Mouse (Mus musculus): ENCODE data around the gene Stx11. TPM values are rescaled to one million over a fixed set of nuclear protein-coding genes. Genes with fewer than 3 reads are reported as not detected.
A peak's percentile ranks its signal among the peaks of the same experiment; 100 is the strongest.

The Stx11 gene
- polyA plus RNA-seq, 1 experiment from 2014 or later = 1.7 TPM

- H3K27me3 ChIP-seq (ENCODE audit: control insufficient read depth, insufficient read depth, low read depth, low read length) = no peaks in the 10 kb centered on the region
- H3K9me3 ChIP-seq (replicated peaks; ENCODE audit: control insufficient read depth, low read length, poor library complexity, severe bottlenecking) = no peaks in the 10 kb centered on the region
- ATAC-seq = peak; percentile 72; the same call in 1 of the 2 replicates
- no peak overlapping the region for H3K9ac ChIP-seq (ENCODE audit: low read depth, low read length)
- no peak overlapping the region for H3K27ac ChIP-seq (ENCODE audit: low read length)
- H3K4me3 ChIP-seq (ENCODE audit: low read depth, low read length) = no peak overlapping the region
- WGBS = 60% methylated on average over 11 of the region's 11 CpGs
- no peaks in the 10 kb centered on the region for H3K4me1 ChIP-seq (ENCODE audit: control insufficient read depth, insufficient read depth, low read length)
- H3K36me3 ChIP-seq (ENCODE audit: control insufficient read depth, insufficient read depth, low read length) = no peaks in the 10 kb centered on the region
- peak overlapping the region; percentile 8; the same call in 1 of the 2 replicates for H3K4me2 ChIP-seq (ENCODE audit: low read length)
These were observed 52.0 kb downstream of the Stx11 start for GRCm38 (mm10) chr10:12911981-12912530.

- no peak overlapping the region for H3K4me3 ChIP-seq (ENCODE audit: low read depth, low read length)
- WGBS = 89% methylated on average over 13 of the region's 13 CpGs
- no peaks in the 10 kb centered on the region for H3K9me3 ChIP-seq (replicated peaks; ENCODE audit: control insufficient read depth, low read length, poor library complexity, severe bottlenecking)
- H3K9ac ChIP-seq (ENCODE audit: low read depth, low read length) = no peak overlapping the region
- ATAC-seq = 0 out of 2 replicates have a peak, but pooled peaks have one; percentile 8
- H3K27ac ChIP-seq (ENCODE audit: low read length) = no peak overlapping the region
- H3K36me3 ChIP-seq (ENCODE audit: control insufficient read depth, insufficient read depth, low read length) = no peaks in the 10 kb centered on the region
- no peaks in the 10 kb centered on the region for H3K4me1 ChIP-seq (ENCODE audit: control insufficient read depth, insufficient read depth, low read length)
- H3K27me3 ChIP-seq (ENCODE audit: control insufficient read depth, insufficient read depth, low read depth, low read length) = no peaks in the 10 kb centered on the region
- H3K4me2 ChIP-seq (ENCODE audit: low read length) = no peak overlapping the region; the same call in 1 of the 2 replicates
These were observed 52.6 kb downstream of the Stx11 start for GRCm38 (mm10) chr10:12911451-12911850.

GRCm38 (mm10) chr10:12909891-12910290 lies 54.2 kb downstream of the Stx11 start:
- Histone ChIP-seq H3K27ac (ENCODE audit: low read length) (no peak overlapping the region), H3K36me3 (ENCODE audit: control insufficient read depth, insufficient read depth, low read length) (no peaks in the 10 kb centered on the region), H3K4me1 (ENCODE audit: control insufficient read depth, insufficient read depth, low read length) (no peaks in the 10 kb centered on the region), H3K9me3 (replicated peaks; ENCODE audit: control insufficient read depth, low read length, poor library complexity, severe bottlenecking) (no peaks in the 10 kb centered on the region), H3K4me3 (ENCODE audit: low read depth, low read length) (no peak overlapping the region), H3K27me3 (ENCODE audit: control insufficient read depth, insufficient read depth, low read depth, low read length) (no peaks in the 10 kb centered on the region), H3K9ac (ENCODE audit: low read depth, low read length) (no peak overlapping the region), H3K4me2 (ENCODE audit: low read length) (no peak overlapping the region)
- no peak for ATAC-seq
- 88% methylated on average over 2 of the region's 2 CpGs for WGBS

GRCm38 (mm10) chr10:12909179-12909578 lies 54.9 kb downstream of the Stx11 start:
- no peak for ATAC-seq
- Histone ChIP-seq H3K27me3 (ENCODE audit: control insufficient read depth, insufficient read depth, low read depth, low read length) (no peaks in the 10 kb centered on the region), H3K27ac (ENCODE audit: low read length) (no peak overlapping the region), H3K9ac (ENCODE audit: low read depth, low read length) (no peak overlapping the region), H3K36me3 (ENCODE audit: control insufficient read depth, insufficient read depth, low read length) (no peaks in the 10 kb centered on the region), H3K9me3 (replicated peaks; ENCODE audit: control insufficient read depth, low read length, poor library complexity, severe bottlenecking) (no peaks in the 10 kb centered on the region), H3K4me3 (ENCODE audit: low read depth, low read length) (no peak overlapping the region), H3K4me2 (ENCODE audit: low read length) (no peak overlapping the region), H3K4me1 (ENCODE audit: control insufficient read depth, insufficient read depth, low read length) (no peaks in the 10 kb centered on the region)
- 22% methylated on average over 1 of the region's 1 CpGs for WGBS

- ATAC-seq = no peak
- Histone ChIP-seq H3K9me3 (replicated peaks; ENCODE audit: control insufficient read depth, low read length, poor library complexity, severe bottlenecking) (no peaks in the 10 kb centered on the region), H3K9ac (ENCODE audit: low read depth, low read length) (no peak overlapping the region), H3K36me3 (ENCODE audit: control insufficient read depth, insufficient read depth, low read length) (no peaks in the 10 kb centered on the region), H3K27ac (ENCODE audit: low read length) (no peak overlapping the region), H3K4me3 (ENCODE audit: low read depth, low read length) (no peak overlapping the region), H3K4me1 (ENCODE audit: control insufficient read depth, insufficient read depth, low read length) (no peaks in the 10 kb centered on the region), H3K27me3 (ENCODE audit: control insufficient read depth, insufficient read depth, low read depth, low read length) (no peaks in the 10 kb centered on the region), H3K4me2 (ENCODE audit: low read length) (no peak overlapping the region)
- WGBS = 79% methylated on average over 5 of the region's 5 CpGs
These were observed 60.0 kb downstream of the Stx11 start for GRCm38 (mm10) chr10:12904140-12904528.

- no peak overlapping the region for H3K4me3 ChIP-seq (ENCODE audit: low read depth, low read length)
These were observed 60.5 kb downstream of the Stx11 start for GRCm38 (mm10) chr10:12903440-12904139.

GRCm38 (mm10) chr10:12899901-12900300 lies 64.2 kb downstream of the Stx11 start:
- H3K9me3 ChIP-seq (replicated peaks; ENCODE audit: control insufficient read depth, low read length, poor library complexity, severe bottlenecking) = no peaks in the 10 kb centered on the region
- no peaks in the 10 kb centered on the region for H3K4me1 ChIP-seq (ENCODE audit: control insufficient read depth, insufficient read depth, low read length)
- H3K4me2 ChIP-seq (ENCODE audit: low read length) = no peak overlapping the region
- no peak overlapping the region for H3K27ac ChIP-seq (ENCODE audit: low read length)
- WGBS = 97% methylated on average over 5 of the region's 5 CpGs
- no peaks in the 10 kb centered on the region for H3K36me3 ChIP-seq (ENCODE audit: control insufficient read depth, insufficient read depth, low read length)
- no peak overlapping the region for H3K9ac ChIP-seq (ENCODE audit: low read depth, low read length)
- H3K4me3 ChIP-seq (ENCODE audit: low read depth, low read length) = no peak overlapping the region
- ATAC-seq = no peak
- no peaks in the 10 kb centered on the region for H3K27me3 ChIP-seq (ENCODE audit: control insufficient read depth, insufficient read depth, low read depth, low read length)

More at GRCm38 (mm10) chr10:12903440-12904139, 60.5 kb downstream of the Stx11 start:
- no peaks in the 10 kb centered on the region for H3K27me3 ChIP-seq (ENCODE audit: control insufficient read depth, insufficient read depth, low read depth, low read length)
- no peak overlapping the region for H3K27ac ChIP-seq (ENCODE audit: low read length)
- H3K4me1 ChIP-seq (ENCODE audit: control insufficient read depth, insufficient read depth, low read length) = no peaks in the 10 kb centered on the region
- ATAC-seq = no peak
- 88% methylated on average over 5 of the region's 5 CpGs for WGBS
- no peaks in the 10 kb centered on the region for H3K9me3 ChIP-seq (replicated peaks; ENCODE audit: control insufficient read depth, low read length, poor library complexity, severe bottlenecking)
- no peaks in the 10 kb centered on the region for H3K36me3 ChIP-seq (ENCODE audit: control insufficient read depth, insufficient read depth, low read length)
- no peak overlapping the region for H3K4me2 ChIP-seq (ENCODE audit: low read length)
- no peak overlapping the region for H3K9ac ChIP-seq (ENCODE audit: low read depth, low read length)

- Histone ChIP-seq H3K9me3 (replicated peaks; ENCODE audit: control insufficient read depth, low read length, poor library complexity, severe bottlenecking) (no peaks in the 10 kb centered on the region), H3K27me3 (ENCODE audit: control insufficient read depth, insufficient read depth, low read depth, low read length) (no peaks in the 10 kb centered on the region), H3K4me1 (ENCODE audit: control insufficient read depth, insufficient read depth, low read length) (no peaks in the 10 kb centered on the region), H3K4me3 (ENCODE audit: low read depth, low read length) (no peak overlapping the region), H3K9ac (ENCODE audit: low read depth, low read length) (no peak overlapping the region), H3K27ac (ENCODE audit: low read length) (no peak overlapping the region), H3K4me2 (ENCODE audit: low read length) (no peak overlapping the region), H3K36me3 (ENCODE audit: control insufficient read depth, insufficient read depth, low read length) (no peaks in the 10 kb centered on the region)
- 97% methylated on average over 3 of the region's 3 CpGs for WGBS
- no peak for ATAC-seq
These were observed 70.8 kb downstream of the Stx11 start for GRCm38 (mm10) chr10:12893339-12893738.

- Histone ChIP-seq H3K4me2 (ENCODE audit: low read length) (no peak overlapping the region), H3K4me3 (ENCODE audit: low read depth, low read length) (no peak overlapping the region), H3K27ac (ENCODE audit: low read length) (no peak overlapping the region), H3K27me3 (ENCODE audit: control insufficient read depth, insufficient read depth, low read depth, low read length) (no peaks in the 10 kb centered on the region), H3K4me1 (ENCODE audit: control insufficient read depth, insufficient read depth, low read length) (no peaks in the 10 kb centered on the region), H3K9me3 (replicated peaks; ENCODE audit: control insufficient read depth, low read length, poor library complexity, severe bottlenecking) (no peaks in the 10 kb centered on the region), H3K9ac (ENCODE audit: low read depth, low read length) (no peak overlapping the region), H3K36me3 (ENCODE audit: control insufficient read depth, insufficient read depth, low read length) (no peaks in the 10 kb centered on the region)
- no peak for ATAC-seq
- 73% methylated on average over 13 of the region's 13 CpGs for WGBS
These were observed 75.7 kb downstream of the Stx11 start for GRCm38 (mm10) chr10:12888373-12888772.
